Mouse (Mus musculus): ENCODE data around the gene Mpp5. TPM values are rescaled to one million over a fixed set of nuclear protein-coding genes. Genes with fewer than 3 reads are reported as not detected.
A peak's percentile ranks its signal among the peaks of the same experiment; 100 is the strongest.

Mpp5 gene
- polyA plus RNA-seq (2015; fragmentation: Nextera tagmentation; extraction: Ambion mirVana) = 15.5 and 15.9 TPM in 2 replicates

DNA sequence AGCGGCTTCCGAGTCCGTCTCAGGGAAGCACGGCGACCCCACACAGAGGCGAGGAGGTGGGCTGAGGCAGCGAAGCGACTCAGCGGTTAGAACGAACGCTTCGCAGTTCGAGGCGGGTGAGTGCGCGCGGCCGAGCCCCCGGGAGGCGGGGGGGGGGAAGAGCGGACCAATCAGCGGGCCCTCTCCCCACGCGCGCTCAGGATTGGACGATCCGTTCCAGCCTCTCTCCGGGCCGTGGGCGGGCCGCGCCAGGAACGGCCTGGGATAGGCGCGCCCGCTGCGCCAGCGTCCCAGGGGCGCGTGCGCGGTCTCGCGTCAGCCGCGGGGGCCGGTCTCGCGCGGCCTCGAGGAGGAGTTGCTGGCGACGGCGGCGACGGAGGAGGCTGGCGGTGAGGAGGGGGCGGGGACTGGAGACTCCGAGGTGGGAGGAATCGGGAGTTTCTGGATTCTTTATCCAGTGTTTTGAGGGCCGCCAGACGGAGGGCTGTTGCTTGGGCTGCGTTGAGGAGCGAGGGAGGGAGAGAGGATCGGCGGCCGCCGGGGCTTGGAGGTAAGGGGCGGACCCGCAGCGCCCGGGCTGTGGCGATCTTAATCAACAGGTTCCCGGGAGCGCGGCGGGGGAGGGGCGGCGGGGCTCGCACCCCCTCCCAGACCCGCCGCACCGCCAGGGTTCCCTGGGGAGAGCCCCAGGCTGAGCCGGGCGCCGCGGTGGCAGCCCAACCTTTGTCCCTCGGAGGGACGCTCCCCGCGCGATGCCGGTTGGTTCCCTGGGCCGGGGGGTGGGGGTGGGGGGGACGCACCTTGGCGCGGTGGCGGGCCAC is at the start of gene Mpp5:
Gene Mpp5, plus strand, starts transcription at position 351 of the 821 bp plus-strand sequence.
- no peaks in the 10 kb centered on the region for H3K9me3 ChIP-seq (ENCODE audit: control insufficient read depth, low read length)
- WGBS = under 1% methylated on average over 70 of the region's 98 CpGs
- no peaks in the 10 kb centered on the region for H3K36me3 ChIP-seq (ENCODE audit: control insufficient read depth, insufficient read depth, low read length)
- H3K4me1 ChIP-seq (ENCODE audit: control insufficient read depth, insufficient read depth, low read depth, low read length) = peaks cover 3% of the 10 kb centered on the region
- H3K4me3 ChIP-seq (ENCODE audit: low read length) = peak within 1 kb of the TSS; percentile 76
- peak within 1 kb of the TSS; percentile 83 for H3K27ac ChIP-seq (ENCODE audit: low read depth, low read length)
- H3K27me3 ChIP-seq (replicated peaks; ENCODE audit: control insufficient read depth, insufficient read depth, low read length) = no peaks in the 10 kb centered on the region
- peak within 1 kb of the TSS; percentile 94 for H3K4me2 ChIP-seq (ENCODE audit: low read length)
- H3K9ac ChIP-seq (ENCODE audit: low read depth, low read length) = peak within 1 kb of the TSS; percentile 80
- ATAC-seq = peak; percentile 100

DNA sequence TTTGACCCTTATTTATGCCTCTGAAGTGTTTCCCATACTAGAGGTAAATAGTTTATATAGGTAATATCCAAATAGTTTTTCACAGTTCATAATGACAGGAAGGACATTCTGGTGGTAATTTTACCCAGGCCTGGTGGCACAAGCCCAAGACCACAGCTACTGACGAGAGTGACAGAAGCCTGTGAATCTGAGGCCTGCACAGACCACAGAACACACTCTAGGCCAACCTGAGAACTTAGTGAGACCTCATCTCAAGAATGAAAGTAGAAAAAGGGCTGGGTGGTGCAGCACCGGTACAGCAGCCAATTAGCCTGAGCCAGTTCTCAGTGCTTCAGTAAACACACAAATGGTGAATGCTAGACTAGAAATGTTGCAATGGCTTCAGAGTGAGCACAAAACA is 30.9 kb upstream of the Mpp5 start:
- Histone ChIP-seq H3K27ac (ENCODE audit: low read depth, low read length) (no peak overlapping the region), H3K9ac (ENCODE audit: low read depth, low read length) (no peak overlapping the region), H3K4me1 (ENCODE audit: control insufficient read depth, insufficient read depth, low read depth, low read length) (no peaks in the 10 kb centered on the region), H3K27me3 (replicated peaks; ENCODE audit: control insufficient read depth, insufficient read depth, low read length) (no peaks in the 10 kb centered on the region), H3K4me3 (ENCODE audit: low read length) (no peak overlapping the region), H3K9me3 (ENCODE audit: control insufficient read depth, low read length) (no peaks in the 10 kb centered on the region), H3K4me2 (ENCODE audit: low read length) (no peak overlapping the region), H3K36me3 (ENCODE audit: control insufficient read depth, insufficient read depth, low read length) (no peaks in the 10 kb centered on the region)
- no peak for ATAC-seq
- WGBS = 87% methylated on average over 2 of the region's 2 CpGs

DNA sequence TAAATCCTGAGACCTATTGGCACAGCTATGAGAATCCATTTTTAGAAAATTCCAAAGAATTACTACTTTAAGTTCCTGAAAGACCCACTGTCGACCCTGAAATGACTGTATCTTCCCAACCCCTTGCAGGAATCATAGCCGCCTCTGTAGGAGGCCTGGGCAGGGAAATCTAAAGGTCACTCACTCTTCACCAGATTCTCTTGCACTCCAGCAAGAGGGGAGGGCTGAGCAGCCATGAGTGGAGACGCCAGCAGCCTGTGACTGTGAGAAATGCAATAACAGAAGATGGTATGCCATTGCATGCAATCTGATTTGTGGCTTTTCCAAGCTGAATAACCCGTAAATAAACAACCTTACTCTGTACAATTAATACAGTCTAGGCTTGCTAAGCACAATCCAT is 21.0 kb upstream of the Mpp5 start:
- ATAC-seq = no peak
- H3K9me3 ChIP-seq (ENCODE audit: control insufficient read depth, low read length) = no peaks in the 10 kb centered on the region
- WGBS = 69% methylated on average over 4 of the region's 4 CpGs
- H3K36me3 ChIP-seq (ENCODE audit: control insufficient read depth, insufficient read depth, low read length) = no peaks in the 10 kb centered on the region
- H3K4me3 ChIP-seq (ENCODE audit: low read length) = no peak overlapping the region
- no peak overlapping the region for H3K4me2 ChIP-seq (ENCODE audit: low read length)
- no peaks in the 10 kb centered on the region for H3K27me3 ChIP-seq (replicated peaks; ENCODE audit: control insufficient read depth, insufficient read depth, low read length)
- no peak overlapping the region for H3K9ac ChIP-seq (ENCODE audit: low read depth, low read length)
- H3K4me1 ChIP-seq (ENCODE audit: control insufficient read depth, insufficient read depth, low read depth, low read length) = no peaks in the 10 kb centered on the region
- no peak overlapping the region for H3K27ac ChIP-seq (ENCODE audit: low read depth, low read length)

DNA sequence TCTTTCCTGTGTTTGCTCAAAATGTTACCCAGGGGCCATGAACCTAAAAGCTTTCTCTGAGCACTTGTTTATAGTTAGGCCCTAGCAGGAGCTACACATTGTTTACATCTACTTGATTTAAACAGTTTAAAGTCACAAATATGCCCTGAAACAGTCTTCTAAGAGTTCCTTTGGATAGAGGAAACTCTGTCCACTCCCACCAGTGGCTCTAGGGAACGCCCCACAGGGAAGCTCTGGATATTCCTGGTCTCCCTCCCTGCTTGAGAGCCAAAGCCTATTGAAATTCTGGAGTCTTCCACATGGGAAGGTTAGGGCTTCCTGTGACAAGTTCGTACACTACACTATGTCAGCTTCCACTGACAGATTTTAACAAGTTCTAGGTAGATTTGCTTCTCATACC is 9.1 kb upstream of the Mpp5 start:
- H3K4me2 ChIP-seq (ENCODE audit: low read length) = no peak overlapping the region
- no peak overlapping the region for H3K27ac ChIP-seq (ENCODE audit: low read depth, low read length)
- 70% methylated on average over 2 of the region's 2 CpGs for WGBS
- H3K9ac ChIP-seq (ENCODE audit: low read depth, low read length) = no peak overlapping the region
- H3K9me3 ChIP-seq (ENCODE audit: control insufficient read depth, low read length) = no peaks in the 10 kb centered on the region
- no peak overlapping the region for H3K4me3 ChIP-seq (ENCODE audit: low read length)
- H3K4me1 ChIP-seq (ENCODE audit: control insufficient read depth, insufficient read depth, low read depth, low read length) = no peaks in the 10 kb centered on the region
- no peaks in the 10 kb centered on the region for H3K27me3 ChIP-seq (replicated peaks; ENCODE audit: control insufficient read depth, insufficient read depth, low read length)
- no peaks in the 10 kb centered on the region for H3K36me3 ChIP-seq (ENCODE audit: control insufficient read depth, insufficient read depth, low read length)
- ATAC-seq = no peak

DNA sequence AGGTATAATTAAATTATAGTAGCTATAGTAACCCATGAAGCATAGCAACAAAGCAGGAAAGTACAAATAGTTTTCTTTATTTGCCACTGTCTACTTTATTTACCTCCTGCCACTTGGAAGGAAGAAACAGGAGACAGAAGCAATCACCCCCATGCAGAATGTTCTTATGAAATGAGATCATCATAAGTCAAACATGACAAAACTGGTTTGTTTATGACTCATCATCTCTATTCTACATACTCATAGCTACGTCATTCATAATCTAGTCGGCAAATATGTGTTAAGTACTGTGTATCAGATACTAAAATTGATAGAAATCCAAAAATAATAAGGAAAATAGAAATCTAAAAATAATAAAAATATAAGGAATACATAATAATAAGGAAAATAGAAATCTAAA is 8.4 kb upstream of the Mpp5 start:
- no peak overlapping the region for H3K27ac ChIP-seq (ENCODE audit: low read depth, low read length)
- H3K4me1 ChIP-seq (ENCODE audit: control insufficient read depth, insufficient read depth, low read depth, low read length) = no peaks in the 10 kb centered on the region
- no peaks in the 10 kb centered on the region for H3K36me3 ChIP-seq (ENCODE audit: control insufficient read depth, insufficient read depth, low read length)
- H3K9me3 ChIP-seq (ENCODE audit: control insufficient read depth, low read length) = no peaks in the 10 kb centered on the region
- no peak overlapping the region for H3K4me2 ChIP-seq (ENCODE audit: low read length)
- WGBS = 96% methylated on average over 2 of the region's 2 CpGs
- H3K4me3 ChIP-seq (ENCODE audit: low read length) = no peak overlapping the region
- ATAC-seq = no peak
- no peak overlapping the region for H3K9ac ChIP-seq (ENCODE audit: low read depth, low read length)
- no peaks in the 10 kb centered on the region for H3K27me3 ChIP-seq (replicated peaks; ENCODE audit: control insufficient read depth, insufficient read depth, low read length)

DNA sequence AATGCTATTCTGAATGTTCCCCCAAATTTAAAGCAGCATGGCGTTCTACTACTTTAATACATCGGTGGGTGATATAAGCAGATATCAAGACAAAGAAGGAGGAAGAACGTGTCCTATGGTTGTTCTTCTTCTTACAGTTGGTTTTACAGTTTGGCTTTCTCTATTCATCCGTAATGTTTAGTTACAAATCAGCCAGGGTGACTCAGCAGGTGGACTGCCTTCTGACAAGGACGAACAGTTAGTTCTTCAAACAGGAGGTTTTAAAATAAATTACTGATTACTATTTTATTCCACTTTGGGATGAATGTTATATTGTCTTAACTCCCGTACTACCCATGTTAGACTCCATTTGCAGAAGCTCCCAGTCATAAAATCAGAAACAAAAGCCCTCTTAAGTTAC is 2.5 kb upstream of the Mpp5 start:
- H3K27me3 ChIP-seq (replicated peaks; ENCODE audit: control insufficient read depth, insufficient read depth, low read length) = no peaks in the 10 kb centered on the region
- H3K4me1 ChIP-seq (ENCODE audit: control insufficient read depth, insufficient read depth, low read depth, low read length) = peaks cover 3% of the 10 kb centered on the region
- H3K4me3 ChIP-seq (ENCODE audit: low read length) = no peak overlapping the region
- no peak overlapping the region for H3K4me2 ChIP-seq (ENCODE audit: low read length)
- ATAC-seq = no peak
- H3K9me3 ChIP-seq (ENCODE audit: control insufficient read depth, low read length) = no peaks in the 10 kb centered on the region
- H3K27ac ChIP-seq (ENCODE audit: low read depth, low read length) = no peak overlapping the region
- no peak overlapping the region for H3K9ac ChIP-seq (ENCODE audit: low read depth, low read length)
- no peaks in the 10 kb centered on the region for H3K36me3 ChIP-seq (ENCODE audit: control insufficient read depth, insufficient read depth, low read length)
- WGBS = 73% methylated on average over 6 of the region's 6 CpGs

DNA sequence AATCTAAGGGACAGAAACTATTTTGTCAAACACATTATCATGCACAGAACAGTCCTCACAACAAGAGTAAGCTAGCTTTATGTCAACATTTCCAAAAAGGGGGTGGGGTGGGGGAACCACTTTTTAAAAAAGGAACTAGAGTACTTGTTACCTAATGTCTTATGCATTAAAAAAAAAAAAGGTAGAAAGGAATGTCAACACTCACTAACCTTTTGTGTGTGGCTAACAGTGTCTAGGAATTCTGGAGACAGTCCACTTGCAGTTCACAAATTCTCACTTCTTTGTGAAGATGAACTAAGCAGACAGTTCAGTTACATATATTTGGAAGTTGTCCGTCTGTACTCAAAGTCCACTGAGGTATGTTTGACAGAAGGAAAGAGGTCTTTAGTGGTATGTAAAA is 1.3 kb upstream of the Mpp5 start:
- Histone ChIP-seq H3K27me3 (replicated peaks; ENCODE audit: control insufficient read depth, insufficient read depth, low read length) (no peaks in the 10 kb centered on the region), H3K9me3 (ENCODE audit: control insufficient read depth, low read length) (no peaks in the 10 kb centered on the region), H3K4me2 (ENCODE audit: low read length) (no peak overlapping the region), H3K9ac (ENCODE audit: low read depth, low read length) (no peak overlapping the region), H3K4me1 (ENCODE audit: control insufficient read depth, insufficient read depth, low read depth, low read length) (peaks cover 3% of the 10 kb centered on the region), H3K4me3 (ENCODE audit: low read length) (no peak overlapping the region), H3K36me3 (ENCODE audit: control insufficient read depth, insufficient read depth, low read length) (no peaks in the 10 kb centered on the region), H3K27ac (ENCODE audit: low read depth, low read length) (no peak overlapping the region)
- ATAC-seq = no peak
- WGBS = 73% methylated on average over 1 of the region's 1 CpGs

DNA sequence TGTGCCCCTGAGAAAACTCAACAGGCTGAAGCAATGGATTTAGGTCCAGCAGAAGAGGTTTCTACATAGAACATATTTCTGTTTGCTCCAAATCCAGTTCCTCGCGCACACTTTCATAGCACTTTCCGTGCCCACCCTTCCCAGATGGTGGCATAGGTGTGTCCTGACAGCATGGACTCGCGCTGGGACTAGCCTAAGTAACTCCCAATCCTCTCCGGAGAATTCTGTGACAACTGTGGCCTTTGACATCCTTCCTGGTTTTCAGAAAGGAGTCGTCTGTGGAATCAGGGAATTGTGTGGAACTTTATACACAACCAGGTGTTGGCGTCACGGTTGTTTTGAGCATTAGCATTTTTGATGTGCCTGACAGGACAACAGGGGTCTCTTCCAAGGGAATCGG is 594 bp upstream of the Mpp5 start:
- peak overlapping the region; percentile 76 for H3K4me3 ChIP-seq (ENCODE audit: low read length)
- no peak; the same call in none of the 2 replicates for ATAC-seq
- peak overlapping the region; percentile 94 for H3K4me2 ChIP-seq (ENCODE audit: low read length)
- under 1% methylated on average over 10 of the region's 10 CpGs for WGBS
- H3K27me3 ChIP-seq (replicated peaks; ENCODE audit: control insufficient read depth, insufficient read depth, low read length) = no peaks in the 10 kb centered on the region
- H3K36me3 ChIP-seq (ENCODE audit: control insufficient read depth, insufficient read depth, low read length) = no peaks in the 10 kb centered on the region
- H3K27ac ChIP-seq (ENCODE audit: low read depth, low read length) = 0 out of 2 replicates have a peak overlapping the region, but pooled peaks have one; percentile 45
- no peaks in the 10 kb centered on the region for H3K9me3 ChIP-seq (ENCODE audit: control insufficient read depth, low read length)
- peaks cover 3% of the 10 kb centered on the region for H3K4me1 ChIP-seq (ENCODE audit: control insufficient read depth, insufficient read depth, low read depth, low read length)
- peak overlapping the region; percentile 56 for H3K9ac ChIP-seq (ENCODE audit: low read depth, low read length)

DNA sequence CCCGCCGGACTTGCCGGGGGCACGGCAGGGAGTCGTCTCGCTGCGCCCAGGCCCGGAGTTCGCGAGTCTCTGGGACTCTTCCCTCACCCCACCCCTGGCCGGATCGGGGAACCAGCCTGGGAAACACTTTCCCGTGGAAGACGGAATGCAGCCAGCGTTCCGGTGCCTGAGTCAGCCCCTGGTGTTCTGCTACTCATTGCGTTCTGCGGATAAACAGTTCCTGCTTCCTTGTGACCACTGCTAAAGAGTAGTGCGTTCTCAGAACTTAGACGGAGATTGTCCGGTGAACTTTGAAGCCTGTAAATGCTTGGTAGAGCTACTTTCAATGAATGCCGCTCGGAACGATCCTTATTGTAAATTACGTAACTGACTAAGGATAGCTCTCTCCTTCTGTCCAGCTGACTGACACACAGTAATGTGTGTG is 683 bp downstream of the Mpp5 start:
- Histone ChIP-seq H3K9me3 (ENCODE audit: control insufficient read depth, low read length) (no peaks in the 10 kb centered on the region), H3K27ac (ENCODE audit: low read depth, low read length) (peak overlapping the region; percentile 83), H3K4me2 (ENCODE audit: low read length) (peak overlapping the region; percentile 94), H3K27me3 (replicated peaks; ENCODE audit: control insufficient read depth, insufficient read depth, low read length) (no peaks in the 10 kb centered on the region), H3K36me3 (ENCODE audit: control insufficient read depth, insufficient read depth, low read length) (no peaks in the 10 kb centered on the region), H3K4me1 (ENCODE audit: control insufficient read depth, insufficient read depth, low read depth, low read length) (peaks cover 3% of the 10 kb centered on the region), H3K4me3 (ENCODE audit: low read length) (peak overlapping the region; percentile 76), H3K9ac (ENCODE audit: low read depth, low read length) (peak overlapping the region; percentile 80)
- WGBS = under 1% methylated on average over 20 of the region's 25 CpGs
- ATAC-seq = peak; percentile 15; the same call in 1 of the 2 replicates

Measured in hindbrain, embryonic 16.5 days (tissue).